Mouse (Mus musculus): Measurements from ENCODE around the gene Leap2. TPM values are rescaled to one million over a fixed set of nuclear protein-coding genes. Genes with fewer than 3 reads are reported as not detected.
"Not testable (repeated sequence)": the region's sequence is repeated elsewhere in the genome, so short reads cannot be mapped to it uniquely, and the experiment has no call there.

Leap2 gene
- total and polyA plus RNA-seq, 2 experiments from 2014 or later = not detected

- peaks cover 9% of the 10 kb centered on the region; the same call in 1 of the 2 replicates for H3K4me1 ChIP-seq (ENCODE audit: insufficient read depth, low read length)
- no peak overlapping the region for H3K4me3 ChIP-seq (ENCODE audit: low read depth, low read length)
- no peak overlapping the region for H3K27ac ChIP-seq (ENCODE audit: low read depth, low read length)
- no peaks in the 10 kb centered on the region for H3K9me3 ChIP-seq (ENCODE audit: low read length)
- ATAC-seq (ENCODE audit: low FRiP score) (no peak), DNase-seq (ENCODE audit: low spot score) (no peak)
- no peak for TF ChIP-seq CTCF (IDR thresholded peaks at IDR 0.05)
- 93% methylated on average over 5 of the region's 5 CpGs for WGBS
- no peak overlapping the region for H3K9ac ChIP-seq (replicated peaks; ENCODE audit: low read length, poor library complexity, severe bottlenecking)
- H3K4me2 ChIP-seq (ENCODE audit: low read depth, low read length, poor library complexity, severe bottlenecking) = no peak overlapping the region
- peaks cover 9% of the 10 kb centered on the region for H3K36me3 ChIP-seq (ENCODE audit: insufficient read depth, low read length)
- H3K27me3 ChIP-seq (ENCODE audit: insufficient read depth, low read length) = no peaks in the 10 kb centered on the region
Measured at GRCm38 (mm10) chr11:53428716-53429057, 5.7 kb upstream of the Leap2 start.

- no peak overlapping the region for H3K27ac ChIP-seq (ENCODE audit: low read depth, low read length)
- H3K9me3 ChIP-seq (ENCODE audit: low read length) = no peaks in the 10 kb centered on the region
- H3K4me2 ChIP-seq (ENCODE audit: low read depth, low read length, poor library complexity, severe bottlenecking) = no peak overlapping the region
- no peak for TF ChIP-seq CTCF (IDR thresholded peaks at IDR 0.05)
- peaks cover 9% of the 10 kb centered on the region; the same call in 1 of the 2 replicates for H3K4me1 ChIP-seq (ENCODE audit: insufficient read depth, low read length)
- H3K4me3 ChIP-seq (ENCODE audit: low read depth, low read length) = no peak overlapping the region
- H3K27me3 ChIP-seq (ENCODE audit: insufficient read depth, low read length) = no peaks in the 10 kb centered on the region
- DNase-seq (ENCODE audit: low spot score) (no peak), ATAC-seq (ENCODE audit: low FRiP score) (no peak)
- H3K36me3 ChIP-seq (ENCODE audit: insufficient read depth, low read length) = peaks cover 9% of the 10 kb centered on the region
- no peak overlapping the region for H3K9ac ChIP-seq (replicated peaks; ENCODE audit: low read length, poor library complexity, severe bottlenecking)
- WGBS = 97% methylated on average over 3 of the region's 3 CpGs
Measured at GRCm38 (mm10) chr11:53427993-53428715, 5.2 kb upstream of the Leap2 start.

- H3K36me3 ChIP-seq (ENCODE audit: insufficient read depth, low read length); H3K27ac ChIP-seq (ENCODE audit: low read depth, low read length); ATAC-seq (ENCODE audit: low FRiP score); H3K4me3 ChIP-seq (ENCODE audit: low read depth, low read length); DNase-seq (ENCODE audit: low spot score); H3K9me3 ChIP-seq (ENCODE audit: low read length); H3K4me1 ChIP-seq (ENCODE audit: insufficient read depth, low read length); H3K9ac ChIP-seq (replicated peaks; ENCODE audit: low read length, poor library complexity, severe bottlenecking); H3K27me3 ChIP-seq (ENCODE audit: insufficient read depth, low read length); H3K4me2 ChIP-seq (ENCODE audit: low read depth, low read length, poor library complexity, severe bottlenecking): not testable (repeated sequence)
- WGBS = 90% methylated on average over 3 of the region's 3 CpGs
Measured at GRCm38 (mm10) chr11:53426914-53427313, 3.9 kb upstream of the Leap2 start.

- H3K27me3 ChIP-seq (ENCODE audit: insufficient read depth, low read length) = no peaks in the 10 kb centered on the region
- no peak overlapping the region for H3K4me2 ChIP-seq (ENCODE audit: low read depth, low read length, poor library complexity, severe bottlenecking)
- no peaks in the 10 kb centered on the region for H3K9me3 ChIP-seq (ENCODE audit: low read length)
- H3K36me3 ChIP-seq (ENCODE audit: insufficient read depth, low read length) = peaks cover 13% of the 10 kb centered on the region
- ATAC-seq (ENCODE audit: low FRiP score) (no peak), DNase-seq (ENCODE audit: low spot score) (no peak)
- H3K9ac ChIP-seq (replicated peaks; ENCODE audit: low read length, poor library complexity, severe bottlenecking) = no peak overlapping the region
- no peak overlapping the region for H3K27ac ChIP-seq (ENCODE audit: low read depth, low read length)
- H3K4me1 ChIP-seq (ENCODE audit: insufficient read depth, low read length) = peaks cover 5% of the 10 kb centered on the region; the same call in 1 of the 2 replicates
- no peak for TF ChIP-seq CTCF (IDR thresholded peaks at IDR 0.05)
- WGBS = 85% methylated on average over 6 of the region's 6 CpGs
- no peak overlapping the region for H3K4me3 ChIP-seq (ENCODE audit: low read depth, low read length)
Measured at GRCm38 (mm10) chr11:53425711-53426255, 2.8 kb upstream of the Leap2 start.

GRCm38 (mm10) chr11:53425251-53425650 is 2.3 kb upstream of the Leap2 start:
- no peak for ATAC-seq (ENCODE audit: low FRiP score)
- H3K9ac ChIP-seq (replicated peaks; ENCODE audit: low read length, poor library complexity, severe bottlenecking) = no peak overlapping the region; the same call in 1 of the 2 replicates
- H3K9me3 ChIP-seq (ENCODE audit: low read length) = no peaks in the 10 kb centered on the region
- H3K36me3 ChIP-seq (ENCODE audit: insufficient read depth, low read length) = peaks cover 13% of the 10 kb centered on the region
- H3K27me3 ChIP-seq (ENCODE audit: insufficient read depth, low read length) = no peaks in the 10 kb centered on the region
- H3K4me3 ChIP-seq (ENCODE audit: low read depth, low read length) = no peak overlapping the region
- TF ChIP-seq CTCF (IDR thresholded peaks at IDR 0.05) = no peak
- peaks cover 5% of the 10 kb centered on the region; the same call in 1 of the 2 replicates for H3K4me1 ChIP-seq (ENCODE audit: insufficient read depth, low read length)
- no peak for DNase-seq (ENCODE audit: low spot score)
- H3K27ac ChIP-seq (ENCODE audit: low read depth, low read length) = no peak overlapping the region
- 81% methylated on average over 3 of the region's 3 CpGs for WGBS
- no peak overlapping the region for H3K4me2 ChIP-seq (ENCODE audit: low read depth, low read length, poor library complexity, severe bottlenecking)

GRCm38 (mm10) chr11:53424826-53425225 is 1.9 kb upstream of the Leap2 start:
- no peak for TF ChIP-seq CTCF (IDR thresholded peaks at IDR 0.05)
- H3K27me3 ChIP-seq (ENCODE audit: insufficient read depth, low read length) = no peaks in the 10 kb centered on the region
- no peaks in the 10 kb centered on the region for H3K9me3 ChIP-seq (ENCODE audit: low read length)
- peaks cover 5% of the 10 kb centered on the region; the same call in 1 of the 2 replicates for H3K4me1 ChIP-seq (ENCODE audit: insufficient read depth, low read length)
- no peak overlapping the region for H3K4me2 ChIP-seq (ENCODE audit: low read depth, low read length, poor library complexity, severe bottlenecking)
- DNase-seq (ENCODE audit: low spot score) (no peak), ATAC-seq (ENCODE audit: low FRiP score) (no peak)
- H3K36me3 ChIP-seq (ENCODE audit: insufficient read depth, low read length) = peaks cover 16% of the 10 kb centered on the region
- no peak overlapping the region for H3K4me3 ChIP-seq (ENCODE audit: low read depth, low read length)
- no peak overlapping the region for H3K27ac ChIP-seq (ENCODE audit: low read depth, low read length)
- WGBS = 68% methylated on average over 2 of the region's 2 CpGs
- no peak overlapping the region; the same call in 1 of the 2 replicates for H3K9ac ChIP-seq (replicated peaks; ENCODE audit: low read length, poor library complexity, severe bottlenecking)

All from midbrain, postnatal 0 days (tissue).